Mouse (Mus musculus): Measurements from ENCODE around the gene 4933434E20Rik. TPM values are rescaled to one million over a fixed set of nuclear protein-coding genes. Genes with fewer than 3 reads are reported as not detected.

4933434E20Rik gene
- polyA plus RNA-seq, 1 experiment from 2014 or later, result 235 TPM

- Histone ChIP-seq H3K4me3 (no peak overlapping the region), H3K27me3 (ENCODE audit: low read depth, poor library complexity, severe bottlenecking) (no peaks in the 10 kb centered on the region), H3K27ac (replicated peaks) (no peak overlapping the region), H3K9me3 (replicated peaks) (no peaks in the 10 kb centered on the region), H3K4me1 (no peaks in the 10 kb centered on the region), H3K36me3 (no peaks in the 10 kb centered on the region)
- no peak for DNase-seq (ENCODE audit: low spot score)
- 80% methylated on average over 3 of the region's 3 CpGs for WGBS
Measured at GRCm38 (mm10) chr3:90115526-90115925, 64.1 kb downstream of the 4933434E20Rik start.

MicroRNA genes within 50 kb of the gene (microRNA counts, 519-probe panel; counts per million panel counts)
- not detected for microRNA mmu-miR-190b

Small RNA genes within 50 kb of the gene (microRNA-seq; reads per million reads assigned to microRNA genes)
- 35.0 reads per million, percentile 37 among the genes with 10 or more reads in this experiment for gene Mir190b
- gene Mir7669, result 3.3 reads per million, percentile 4 among the genes with 10 or more reads in this experiment

Other genes with a start within 250 kb of the 4933434E20Rik start
- gene She, start 220.3 kb upstream of the 4933434E20Rik start, polyA plus RNA-seq (2016; fragmentation: Nextera tagmentation; extraction: Ambion mirVana), result 2.0 and 2.1 TPM in 2 replicates
- 0.39 and 0.52 TPM in 2 replicates for gene Il6ra, start 138.4 kb upstream of the 4933434E20Rik start, polyA plus RNA-seq (2016; fragmentation: Nextera tagmentation; extraction: Ambion mirVana)
- gene Atp8b2, start 88.1 kb upstream of the 4933434E20Rik start, polyA plus RNA-seq (2016; fragmentation: Nextera tagmentation; extraction: Ambion mirVana), result 12.4 and 12.9 TPM in 2 replicates
- gene Hax1, start 52.9 kb upstream of the 4933434E20Rik start, polyA plus RNA-seq (2016; fragmentation: Nextera tagmentation; extraction: Ambion mirVana), result 172 and 182 TPM in 2 replicates
- gene Ubap2l, start 992 bp downstream of the 4933434E20Rik start, polyA plus RNA-seq (2016; fragmentation: Nextera tagmentation; extraction: Ambion mirVana), result 196 and 204 TPM in 2 replicates
- 576 and 578 TPM in 2 replicates for gene Tpm3, start 21.0 kb downstream of the 4933434E20Rik start, polyA plus RNA-seq (2016; fragmentation: Nextera tagmentation; extraction: Ambion mirVana)
- gene Nup210l, start 52.5 kb downstream of the 4933434E20Rik start, polyA plus RNA-seq (2016; fragmentation: Nextera tagmentation; extraction: Ambion mirVana), result 0.43 and 0.62 TPM in 2 replicates
- gene Rps27, start 162.0 kb downstream of the 4933434E20Rik start, polyA plus RNA-seq (2016; fragmentation: Nextera tagmentation; extraction: Ambion mirVana), result 1,039 and 1,132 TPM in 2 replicates
- 25.8 and 26.8 TPM in 2 replicates for gene Rab13, start 162.1 kb downstream of the 4933434E20Rik start, polyA plus RNA-seq (2016; fragmentation: Nextera tagmentation; extraction: Ambion mirVana)
- gene Jtb, start 180.0 kb downstream of the 4933434E20Rik start, polyA plus RNA-seq (2016; fragmentation: Nextera tagmentation; extraction: Ambion mirVana), result 93.6 and 96.3 TPM in 2 replicates
- gene Creb3l4, start 191.9 kb downstream of the 4933434E20Rik start, polyA plus RNA-seq (2016; fragmentation: Nextera tagmentation; extraction: Ambion mirVana), result 4.6 and 4.9 TPM in 2 replicates
- gene Slc39a1, start 196.5 kb downstream of the 4933434E20Rik start, polyA plus RNA-seq (2016; fragmentation: Nextera tagmentation; extraction: Ambion mirVana), result 69.6 and 81.8 TPM in 2 replicates
- 18.5 and 20.9 TPM in 2 replicates for gene Crtc2, start 202.5 kb downstream of the 4933434E20Rik start, polyA plus RNA-seq (2016; fragmentation: Nextera tagmentation; extraction: Ambion mirVana)
- 6.9 and 7.0 TPM in 2 replicates for gene Dennd4b, start 213.5 kb downstream of the 4933434E20Rik start, polyA plus RNA-seq (2016; fragmentation: Nextera tagmentation; extraction: Ambion mirVana)
- gene Gatad2b, start 241.5 kb downstream of the 4933434E20Rik start, polyA plus RNA-seq (2016; fragmentation: Nextera tagmentation; extraction: Ambion mirVana), result 13.6 and 14.1 TPM in 2 replicates

Data from midbrain, embryonic 10.5 days (tissue).